Mouse (Mus musculus) ES-Bruce4 (cell line): ENCODE measurements around the gene Lrch1.

ENCODE experiments used
- CTCF ChIP-seq: IDR thresholded peaks from one replicate; pipeline ENCODE4 v1.8.1; 2011; ENCODE audit warnings: low read depth, low read length
- EP300 ChIP-seq: IDR thresholded peaks from 2 replicates; pipeline ENCODE4 v1.6.1; 2011; ENCODE audit warnings: low read depth, low read length; ENCODE audit not compliant: insufficient read depth
- POLR2A ChIP-seq: IDR thresholded peaks from one replicate; pipeline ENCODE4 v1.8.1; 2011; ENCODE audit warnings: low read length; ENCODE audit not compliant: insufficient read depth

- TF ChIP-seq POLR2A (no peak), CTCF (peak; percentile 19), EP300 (no peak)
Observed at GRCm38 (mm10) chr14:74788766-74789165, 158.9 kb downstream of the Lrch1 start.
